Mouse (Mus musculus): ENCODE data around the gene Atp4b.
A peak's percentile ranks its signal among the peaks of the same experiment; 100 is the strongest.

Atp4b gene

DNA sequence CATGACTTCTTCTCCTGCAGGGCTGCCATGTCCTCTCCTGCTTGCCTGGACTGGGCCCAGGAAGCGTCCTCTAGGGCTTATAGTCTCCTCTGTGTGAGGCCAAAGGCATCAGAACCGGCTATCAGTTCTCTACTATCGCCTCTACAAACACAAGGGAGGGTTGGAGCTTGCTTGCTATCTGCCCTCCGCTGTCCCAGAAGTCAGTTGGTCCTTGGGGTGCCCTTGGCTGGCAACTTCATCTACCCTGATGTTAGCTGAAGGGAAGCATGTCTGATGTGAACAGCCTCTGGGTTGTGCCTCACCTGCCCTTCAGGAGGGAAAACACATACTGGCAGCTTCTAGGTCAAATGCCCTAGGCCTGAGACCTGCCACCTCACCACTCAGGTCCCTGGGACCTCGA, at the start of gene Atp4b:
Gene Atp4b, minus strand, starts transcription at position 101 of the 400 bp plus-strand sequence.
- DNase-seq (ENCODE audit: low spot score in 2 of 2): no peak

- no peak for DNase-seq (ENCODE audit: low spot score in 2 of 2)
These were observed 45.5 kb upstream of the Atp4b start for GRCm38 (mm10) chr8:13442152-13442551.

DNA sequence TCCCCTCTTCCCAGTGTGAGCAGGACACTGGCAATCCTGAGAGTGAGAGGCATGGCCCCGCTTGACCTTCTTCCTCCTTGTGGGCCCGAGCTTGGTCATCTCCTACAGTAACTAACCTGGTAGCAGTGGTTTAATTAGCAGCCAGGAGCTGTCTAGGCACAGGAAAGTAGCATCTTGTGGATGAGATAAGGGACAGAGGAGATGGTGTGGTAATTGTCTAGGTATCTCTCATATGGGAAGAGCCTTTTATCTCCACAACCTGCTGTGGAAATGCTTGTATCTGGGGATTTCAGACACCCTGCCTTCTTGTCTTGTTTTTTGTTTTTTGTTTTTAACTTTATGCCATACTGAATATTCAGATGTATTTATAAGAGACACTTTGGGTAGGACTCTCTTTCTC, 40.9 kb upstream of the Atp4b start:
- DNase-seq (ENCODE audit: low spot score in 2 of 2): no peak

DNA sequence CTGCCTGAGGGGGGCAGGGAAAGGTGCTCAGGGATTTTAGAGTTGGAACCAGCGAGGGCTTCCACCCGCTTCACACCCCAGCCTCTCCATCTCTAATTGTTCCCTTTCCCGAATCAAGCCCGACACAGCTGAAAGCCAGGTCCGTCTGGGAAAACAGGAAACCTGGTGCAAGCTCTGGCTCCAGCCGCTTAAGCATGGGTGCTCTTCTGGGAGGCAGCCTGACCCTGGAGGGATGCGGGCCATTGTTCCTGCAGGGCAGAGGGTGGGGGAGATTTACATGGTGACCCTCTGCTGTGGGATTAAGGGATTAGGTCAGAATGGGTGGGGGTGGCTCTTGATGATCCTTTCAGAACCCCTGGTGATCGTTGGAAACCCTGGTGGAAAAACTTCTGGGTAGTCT, 39.4 kb upstream of the Atp4b start:
- no peak for DNase-seq (ENCODE audit: low spot score in 2 of 2)

DNA sequence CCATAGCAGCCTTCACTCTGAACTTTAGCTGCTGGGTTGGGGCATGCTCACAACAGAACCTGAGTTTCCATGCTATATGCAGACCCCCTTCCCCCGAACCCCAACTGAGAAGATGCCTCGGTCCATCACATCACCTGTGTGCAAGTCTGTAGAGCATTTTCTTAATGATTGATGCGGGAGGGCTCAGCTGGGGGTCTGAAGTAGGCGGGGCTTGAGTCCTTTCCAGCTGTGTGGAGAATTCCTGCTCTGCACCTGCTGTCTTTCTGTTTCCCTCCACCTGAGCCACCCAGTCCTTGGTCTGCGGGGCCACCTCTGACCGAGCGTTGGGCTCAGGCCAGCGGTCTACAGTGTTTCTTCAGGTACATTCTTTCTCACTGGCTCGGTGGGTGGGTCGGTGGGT, 38.3 kb upstream of the Atp4b start, which contains the start of gene Tmem255b:
Gene Tmem255b, plus strand, starts transcription at position 301 of the 400 bp plus-strand sequence.
- no peak for DNase-seq (ENCODE audit: low spot score in 2 of 2)

DNA sequence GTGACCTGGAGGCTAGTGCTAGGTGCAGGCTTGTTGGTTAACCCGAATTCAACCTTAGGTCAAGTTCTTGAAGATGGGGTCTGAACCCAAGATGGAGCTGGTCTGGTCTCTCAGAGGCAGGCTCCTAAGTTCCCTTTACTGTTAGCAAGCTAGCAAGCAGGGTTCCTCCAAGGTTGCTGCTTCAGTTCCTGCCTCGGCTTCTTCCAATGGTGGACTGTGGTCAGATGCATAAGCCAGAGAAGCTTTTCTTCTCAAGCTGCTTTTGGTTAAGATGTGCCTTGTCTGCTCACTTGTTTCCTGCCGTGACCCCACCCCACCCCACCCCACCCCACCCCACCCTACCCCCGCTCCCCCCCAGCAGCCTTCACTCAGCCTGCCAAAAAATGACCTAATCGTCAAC, 36.5 kb upstream of the Atp4b start:
- no peak for DNase-seq (ENCODE audit: low spot score in 2 of 2)

GRCm38 (mm10) chr8:13430866-13431265, 34.2 kb upstream of the Atp4b start:
- DNase-seq (ENCODE audit: low spot score in 2 of 2): no peak

DNA sequence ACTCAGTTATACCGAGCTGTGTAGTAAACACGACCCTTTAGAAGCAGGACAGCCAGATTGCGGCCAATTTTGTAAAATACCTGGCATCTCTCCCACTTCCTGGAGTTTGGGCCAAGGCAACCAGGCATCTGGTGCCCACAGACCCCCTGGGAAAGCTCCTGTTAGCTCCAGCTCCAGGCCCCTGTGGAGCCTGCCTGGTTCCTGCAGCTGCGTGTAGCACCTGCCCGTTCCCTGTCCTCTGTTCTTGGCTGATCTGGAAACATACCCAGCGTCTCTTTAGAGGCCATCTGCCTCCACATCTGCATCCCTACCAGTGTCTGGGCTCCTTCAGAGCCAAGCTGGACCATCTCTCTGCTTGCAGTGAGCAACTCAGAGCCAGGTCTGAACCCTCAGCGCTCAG, 33.8 kb upstream of the Atp4b start:
- DNase-seq (ENCODE audit: low spot score in 2 of 2): no peak

- DNase-seq (ENCODE audit: low spot score in 2 of 2): no peak
These were observed 31.5 kb upstream of the Atp4b start for GRCm38 (mm10) chr8:13428156-13428555.

DNA sequence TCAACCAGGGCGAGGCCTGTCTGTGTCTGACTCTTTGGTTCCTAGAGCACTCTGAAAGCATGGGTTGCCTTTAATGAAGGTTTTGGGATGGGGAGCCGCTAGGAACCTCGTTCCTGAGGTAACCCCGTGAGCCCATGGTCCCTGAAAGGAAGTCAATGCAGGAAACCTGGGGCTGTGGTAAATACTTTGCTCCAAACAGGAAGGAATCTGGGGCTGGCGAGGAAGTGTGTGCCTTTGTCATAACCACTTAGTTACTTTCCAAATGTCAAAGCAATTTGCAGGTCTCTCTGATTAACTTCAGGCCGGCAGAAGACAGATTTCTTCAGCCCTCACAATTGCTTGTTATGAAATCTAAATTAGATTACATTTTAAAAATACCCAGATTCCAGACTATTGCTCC, 30.7 kb upstream of the Atp4b start:
- DNase-seq (ENCODE audit: low spot score in 2 of 2): no peak

DNA sequence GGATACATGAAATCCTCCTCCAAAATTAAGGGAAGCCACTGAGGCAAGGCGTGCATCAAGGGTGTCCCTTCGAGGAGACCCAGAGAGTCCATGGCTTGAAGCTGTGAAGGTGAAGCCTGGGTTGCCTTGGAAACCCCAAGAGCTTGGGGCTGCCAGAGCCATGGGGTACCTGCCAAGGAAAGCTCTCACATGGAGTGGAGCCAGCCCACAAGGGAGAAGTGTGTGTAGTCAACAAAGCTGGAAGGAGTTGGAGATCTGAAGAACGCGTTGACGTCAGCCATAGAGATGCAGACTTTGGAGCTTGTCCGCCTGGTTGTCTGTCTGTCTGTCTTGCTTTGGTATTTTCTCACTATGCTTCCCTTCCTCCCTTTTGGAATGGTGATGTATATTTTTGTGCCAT, 24.3 kb upstream of the Atp4b start:
- no peak for DNase-seq (ENCODE audit: low spot score in 2 of 2)

- no peak for DNase-seq (ENCODE audit: low spot score in 2 of 2)
These were observed 22.6 kb upstream of the Atp4b start for GRCm38 (mm10) chr8:13419111-13419639.

GRCm38 (mm10) chr8:13415879-13416278, 19.3 kb upstream of the Atp4b start:
- no peak for DNase-seq (ENCODE audit: low spot score in 2 of 2)

DNA sequence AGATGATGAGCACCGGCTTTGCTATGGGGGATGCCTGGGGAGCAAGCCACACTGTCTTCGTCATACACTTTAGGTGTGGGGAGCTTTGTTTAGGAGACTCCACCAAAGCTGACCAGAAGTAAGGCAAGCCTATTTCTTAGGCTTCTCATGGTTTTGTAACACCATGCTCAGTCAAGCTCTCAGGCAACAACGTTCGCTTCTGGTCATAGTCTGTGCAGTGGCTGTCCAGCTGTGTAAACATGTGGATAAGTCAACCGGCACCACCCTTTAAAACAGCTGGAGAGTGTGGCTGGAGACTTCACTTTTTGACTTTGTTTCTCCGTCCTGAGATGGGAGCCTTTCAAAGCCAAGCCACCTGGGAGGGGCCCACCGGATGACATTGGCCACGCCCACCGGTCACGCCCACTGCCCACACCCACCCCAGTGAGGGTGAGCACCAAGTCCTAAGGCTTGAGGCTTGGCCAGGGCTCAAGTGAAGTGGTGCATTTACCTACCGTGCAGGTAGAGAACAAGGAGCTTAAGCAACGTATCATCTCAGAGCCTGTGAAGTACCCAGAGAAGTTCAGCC, 17.3 kb upstream of the Atp4b start:
- DNase-seq (ENCODE audit: low spot score in 2 of 2): no peak

DNA sequence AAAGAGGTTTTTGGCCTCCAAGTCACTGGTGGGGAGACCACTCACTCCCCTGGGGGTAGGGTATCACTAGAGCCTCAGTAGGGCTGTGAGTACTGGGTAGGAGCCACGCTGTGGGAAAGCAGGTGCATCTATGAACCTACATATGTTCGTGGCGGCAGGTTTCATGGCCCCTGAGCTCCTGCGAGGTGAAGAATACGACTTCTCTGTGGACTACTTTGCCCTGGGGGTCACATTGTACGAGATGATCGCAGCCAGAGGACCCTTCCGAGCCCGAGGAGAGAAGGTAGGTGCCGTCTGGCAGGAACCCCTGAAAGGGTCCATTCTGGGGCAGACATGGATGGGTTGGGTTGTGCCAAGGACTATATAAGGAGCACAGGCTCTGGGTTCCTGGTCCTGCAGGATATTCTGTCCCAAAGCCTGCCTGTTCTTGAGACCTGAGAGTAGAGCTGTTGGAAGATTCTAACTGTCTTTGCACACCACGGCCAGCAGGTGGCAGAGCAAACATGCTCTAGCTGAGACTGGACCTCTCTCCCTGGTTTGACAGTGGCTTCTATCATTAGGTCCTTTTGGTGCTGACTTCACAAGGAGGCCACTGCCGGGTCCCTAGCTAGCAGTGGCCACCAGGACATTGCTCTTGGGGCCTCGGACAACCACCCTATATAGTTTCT, 16.4 kb upstream of the Atp4b start:
- peak; percentile 15 to 66 for DNase-seq (ENCODE audit: low spot score in 2 of 2)

DNA sequence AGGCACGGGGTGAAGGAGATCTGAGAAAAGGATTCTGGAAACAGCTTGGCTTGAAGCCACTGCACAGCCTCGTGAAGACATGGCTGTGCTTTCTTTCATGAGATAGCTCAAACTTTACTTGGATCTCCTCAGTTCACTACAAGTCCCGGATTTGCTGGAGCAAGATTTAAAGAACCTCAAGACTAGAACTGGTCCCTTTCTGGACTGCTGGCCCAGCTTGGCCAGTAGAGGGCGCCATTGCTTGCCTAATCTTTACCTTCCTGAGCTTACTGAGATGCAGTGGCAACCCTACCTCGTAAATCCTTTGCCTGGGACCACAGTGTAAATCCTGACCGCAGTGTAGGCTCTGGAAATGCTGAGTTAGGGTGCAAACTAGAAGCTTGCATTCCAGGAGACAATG, 15.0 kb upstream of the Atp4b start:
- peak; percentile 23 to 70 for DNase-seq (ENCODE audit: low spot score in 2 of 2)

DNA sequence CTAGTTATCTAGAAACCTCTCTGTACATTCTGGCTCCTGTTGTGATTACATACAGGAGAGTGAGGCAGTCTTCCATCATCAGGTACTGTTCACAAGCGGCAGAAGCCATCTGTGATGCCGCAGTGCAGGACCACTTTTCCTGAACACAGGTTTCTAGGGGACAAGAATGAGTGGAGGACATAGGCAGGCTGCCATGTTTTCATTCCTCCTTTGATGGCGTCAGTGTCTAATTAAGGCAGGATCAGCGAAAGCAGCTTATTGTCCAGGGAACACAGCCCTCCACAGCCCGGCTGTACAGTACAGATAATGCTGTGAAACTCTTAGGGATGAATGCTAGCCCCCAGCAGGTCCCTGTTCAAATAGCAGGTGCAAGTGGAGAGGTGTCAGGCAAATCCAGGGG, 9.4 kb upstream of the Atp4b start:
- no peak for DNase-seq (ENCODE audit: low spot score in 2 of 2)

- DNase-seq (ENCODE audit: low spot score in 2 of 2): no peak
These were observed 8.1 kb upstream of the Atp4b start, which contains the start of gene Grk1 for GRCm38 (mm10) chr8:13404666-13405131. Gene Grk1, plus strand, starts transcription at chr8:13405081.

DNA sequence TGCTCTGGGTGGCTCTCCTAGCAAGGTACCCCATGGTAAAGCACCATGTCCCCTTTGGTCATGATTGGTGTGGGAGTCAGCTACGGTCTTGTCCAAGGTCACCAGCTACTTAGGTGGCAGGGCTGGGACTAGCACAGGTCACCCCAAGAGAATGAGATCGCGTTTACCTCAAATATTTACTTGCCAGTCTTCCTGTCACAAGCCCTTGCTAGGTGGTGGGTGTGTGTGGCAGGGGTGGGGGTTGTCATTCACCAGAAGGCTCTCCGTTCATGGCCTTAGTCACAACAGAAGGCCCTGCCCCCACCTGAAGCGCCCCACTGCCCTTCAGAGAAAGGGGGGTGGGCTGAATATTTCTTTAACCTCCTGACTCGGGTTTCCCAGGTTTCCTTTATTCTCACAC, 6.9 kb upstream of the Atp4b start:
- DNase-seq (ENCODE audit: low spot score in 2 of 2): no peak

GRCm38 (mm10) chr8:13393869-13394268, 2.8 kb downstream of the Atp4b start:
- DNase-seq (ENCODE audit: low spot score in 2 of 2): no peak

DNA sequence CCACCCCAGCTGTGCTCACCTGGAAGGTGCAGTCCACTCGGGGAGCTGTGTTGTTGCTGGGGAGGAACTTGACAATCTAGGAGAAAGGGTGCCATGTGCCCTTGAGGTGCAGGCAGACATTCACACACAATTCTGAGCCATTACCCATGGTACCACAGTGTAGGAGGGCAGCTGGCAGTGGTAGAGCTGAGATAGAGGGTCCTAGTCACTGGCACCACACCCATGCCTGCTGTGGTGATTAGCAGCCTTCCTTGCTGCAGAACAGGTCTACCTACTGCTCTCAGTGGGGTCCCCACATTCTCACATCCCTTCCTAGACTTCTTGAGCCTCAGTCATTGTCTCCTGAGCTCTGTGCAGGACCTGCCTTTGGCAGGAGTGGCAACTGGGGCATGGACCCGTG, 7.9 kb downstream of the Atp4b start:
- no peak for DNase-seq (ENCODE audit: low spot score in 2 of 2)

GRCm38 (mm10) chr8:13387728-13388127, 8.9 kb downstream of the Atp4b start:
- DNase-seq (ENCODE audit: low spot score in 2 of 2): no peak

GRCm38 (mm10) chr8:13386366-13386765, 10.3 kb downstream of the Atp4b start:
- no peak for DNase-seq (ENCODE audit: low spot score in 2 of 2)

Measured in spleen, postnatal 10 days (tissue).